Comparison of ENCODE assay signal across 15 mouse cellular contexts in the genomic region with DNA sequence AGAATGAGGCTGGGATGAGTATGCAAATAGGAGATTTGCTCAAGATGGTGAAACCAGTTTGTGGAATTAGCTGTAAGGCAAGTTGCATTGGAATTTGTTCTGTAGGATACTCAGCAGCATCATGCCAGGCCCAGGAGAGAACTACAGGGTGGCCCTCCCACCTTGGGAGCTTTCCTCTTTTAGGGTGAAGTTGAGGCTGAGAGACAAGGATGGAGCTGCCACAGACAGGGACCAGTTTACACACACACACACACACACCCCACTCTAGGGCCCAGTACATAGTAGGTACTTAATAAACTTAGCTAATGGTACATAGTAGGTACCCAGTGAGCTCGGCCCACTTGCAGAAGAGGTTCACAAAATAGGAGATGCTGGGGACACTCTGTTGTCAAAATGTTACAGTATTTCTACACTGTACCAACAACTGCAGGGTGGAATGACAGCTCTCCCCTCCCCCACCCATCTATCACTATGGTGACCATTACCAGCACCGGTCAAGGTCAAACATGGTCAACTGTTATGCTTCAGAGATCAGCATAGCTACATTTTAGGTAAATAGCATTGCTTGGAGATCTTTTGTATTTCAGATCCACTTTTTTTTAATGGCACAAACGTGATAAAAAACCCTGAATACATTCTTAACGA. TPM values are rescaled to one million over a fixed set of nuclear protein-coding genes. Genes with fewer than 3 reads are reported as not detected.
A peak's percentile ranks its signal among the peaks of the same experiment; 100 is the strongest.
DNase-seq lines count a peak whose midpoint lies in the region; ATAC-seq and TF ChIP-seq lines count a peak whose summit lies in the region.
"Had no signal": no experiment of that assay in that cellular context is flagged by ENCODE, and none has a peak within 500 bp of the region (broad histone marks: within the 10 kb centered on the region; RNA-seq: fewer than 3 reads in every experiment).

No protein-coding gene starts in this region.

- no peak for TF ChIP-seq POLR2A in ES-Bruce4 (IDR thresholded peaks at IDR 0.05; ENCODE audit: insufficient read depth, low read length)
- no peak for TF ChIP-seq POLR2A in cortical plate, adult 2 months (IDR thresholded peaks at IDR 0.05; ENCODE audit: extremely low read depth, insufficient read depth, low read length)

- H3K4me2 ChIP-seq in hindbrain, embryonic 11.5 days (replicated peaks; ENCODE audit: low read depth, low read length) = no peak overlapping the region
- no peak overlapping the region for H3K4me2 ChIP-seq in liver, embryonic 16.5 days (ENCODE audit: low read depth, low read length)
- H3K4me2 ChIP-seq: neural tube, embryonic 12.5 days had no signal

- no peak for TF ChIP-seq CTCF in ES-Bruce4 (IDR thresholded peaks at IDR 0.05; ENCODE audit: low read depth, low read length)
- TF ChIP-seq CTCF in cortical plate, adult 2 months (IDR thresholded peaks at IDR 0.05; ENCODE audit: extremely low read depth, insufficient read depth, low read length) = no peak

- H3K27me3 ChIP-seq in hindbrain, embryonic 11.5 days (ENCODE audit: control insufficient read depth, insufficient read depth, low read length) = no peaks in the 10 kb centered on the region
- H3K27me3 ChIP-seq in hindbrain, embryonic 10.5 days (ENCODE audit: insufficient read depth, poor library complexity, severe bottlenecking) = no peaks in the 10 kb centered on the region
- H3K27me3 ChIP-seq in ES-Bruce4 (ENCODE audit: control insufficient read depth, insufficient read depth, low read length, poor library complexity, severe bottlenecking) = no peaks in the 10 kb centered on the region
- no peaks in the 10 kb centered on the region for H3K27me3 ChIP-seq in liver, embryonic 16.5 days (ENCODE audit: control insufficient read depth, insufficient read depth, low read depth, low read length)
- H3K27me3 ChIP-seq: neural tube, embryonic 12.5 days had no signal

- peak; percentile 71 for ATAC-seq in hindbrain, embryonic 11.5 days (ENCODE audit: low FRiP score)
- ATAC-seq in liver, embryonic 16.5 days (ENCODE audit: low read depth) = 0 out of 2 replicates have a peak, but pooled peaks have one; percentile 60

- TF ChIP-seq EP300 in ES-Bruce4 (IDR thresholded peaks at IDR 0.05; ENCODE audit: insufficient read depth, low read depth, low read length) = no peak

- H3K4me1 ChIP-seq in hindbrain, embryonic 11.5 days (replicated peaks; ENCODE audit: control insufficient read depth, insufficient read depth, low read length) = no peaks in the 10 kb centered on the region
- peaks cover 9% of the 10 kb centered on the region; the same call in 1 of the 2 replicates for H3K4me1 ChIP-seq in hindbrain, embryonic 10.5 days (replicated peaks)
- H3K4me1 ChIP-seq in ES-Bruce4 (ENCODE audit: control insufficient read depth, insufficient read depth, low read length) = peaks cover 16% of the 10 kb centered on the region
- H3K4me1 ChIP-seq in cortical plate, adult 2 months (ENCODE audit: control insufficient read depth, insufficient read depth, low read length) = no peaks in the 10 kb centered on the region
- no peaks in the 10 kb centered on the region for H3K4me1 ChIP-seq in liver, embryonic 16.5 days (ENCODE audit: control insufficient read depth, low read depth, low read length)
- H3K4me1 ChIP-seq: neural tube, embryonic 12.5 days had no signal

- WGBS in hindbrain, embryonic 11.5 days = 65% methylated on average over 4 of the region's 4 CpGs
- WGBS in hindbrain, embryonic 10.5 days = 73% methylated on average over 4 of the region's 4 CpGs
- WGBS in liver, embryonic 16.5 days (ENCODE audit: insufficient replicate concordance) = 51% methylated on average over 4 of the region's 4 CpGs

- no peaks in the 10 kb centered on the region for H3K9me3 ChIP-seq in hindbrain, embryonic 11.5 days (ENCODE audit: control insufficient read depth, low read length)
- H3K9me3 ChIP-seq in hindbrain, embryonic 10.5 days = no peaks in the 10 kb centered on the region
- no peaks in the 10 kb centered on the region for H3K9me3 ChIP-seq in ES-Bruce4 (replicated peaks; ENCODE audit: control insufficient read depth, insufficient read depth, low read length, poor library complexity, severe bottlenecking)
- no peaks in the 10 kb centered on the region for H3K9me3 ChIP-seq in liver, embryonic 16.5 days (replicated peaks; ENCODE audit: control insufficient read depth, low read length)
- H3K9me3 ChIP-seq: neural tube, embryonic 12.5 days had no signal

- H3K4me3 ChIP-seq in hindbrain, embryonic 11.5 days (ENCODE audit: low read depth, low read length) = no peak overlapping the region
- H3K4me3 ChIP-seq in hindbrain, embryonic 10.5 days = no peak overlapping the region
- no peak overlapping the region for H3K4me3 ChIP-seq in ES-Bruce4 (ENCODE audit: low read depth, low read length)
- H3K4me3 ChIP-seq in cortical plate, adult 2 months (ENCODE audit: insufficient read depth, low read length) = no peak overlapping the region
- no peak overlapping the region for H3K4me3 ChIP-seq in liver, embryonic 16.5 days (ENCODE audit: low read depth, low read length)
- H3K4me3 ChIP-seq: heart, adult 2 months; neural tube, embryonic 12.5 days had no signal

- H3K27ac ChIP-seq in hindbrain, embryonic 11.5 days (ENCODE audit: low read depth, low read length) = no peak overlapping the region
- H3K27ac ChIP-seq in hindbrain, embryonic 10.5 days = no peak overlapping the region
- H3K27ac ChIP-seq in ES-Bruce4 (ENCODE audit: insufficient read depth, low read length) = peak overlapping the region; percentile 90
- H3K27ac ChIP-seq in cortical plate, adult 2 months (ENCODE audit: insufficient read depth, low read length) = peak overlapping the region; percentile 5; the same call in 1 of the 2 replicates
- no peak overlapping the region for H3K27ac ChIP-seq in liver, embryonic 16.5 days (ENCODE audit: low read length)
- H3K27ac ChIP-seq: heart, adult 2 months; neural tube, embryonic 12.5 days had no signal

- H3K9ac ChIP-seq in hindbrain, embryonic 11.5 days (ENCODE audit: low read depth, low read length) = no peak overlapping the region
- H3K9ac ChIP-seq in ES-Bruce4 (ENCODE audit: low read depth, poor library complexity, severe bottlenecking) = no peak overlapping the region
- H3K9ac ChIP-seq in liver, embryonic 16.5 days (ENCODE audit: low read depth, low read length) = no peak overlapping the region
- H3K9ac ChIP-seq: neural tube, embryonic 12.5 days had no signal

- DNase-seq in hindbrain, embryonic 11.5 days (ENCODE audit: low spot score) = peak; percentile 45
- no peak for DNase-seq in hindbrain, embryonic 10.5 days (ENCODE audit: low spot score)
- DNase-seq in urinary bladder, adult 2 months (ENCODE audit: low spot score) = no peak
- DNase-seq in cerebellum, adult 8-10 months = no peak
- no peak for DNase-seq in cerebellum, adult 11 months
- DNase-seq: adrenal gland, postnatal 25 days; cerebellum, adult 11-12 months; heart, adult 2 months; heart, postnatal 14 days; lung, adult 2 months; thymus, postnatal 4 days had no signal

- no peaks in the 10 kb centered on the region for H3K36me3 ChIP-seq in hindbrain, embryonic 11.5 days (ENCODE audit: control insufficient read depth, insufficient read depth, low read length)
- H3K36me3 ChIP-seq in hindbrain, embryonic 10.5 days = no peaks in the 10 kb centered on the region
- no peaks in the 10 kb centered on the region for H3K36me3 ChIP-seq in ES-Bruce4 (ENCODE audit: control insufficient read depth, insufficient read depth, low read length, poor library complexity, severe bottlenecking)
- H3K36me3 ChIP-seq in liver, embryonic 16.5 days (ENCODE audit: control insufficient read depth, insufficient read depth) = no peaks in the 10 kb centered on the region
- H3K36me3 ChIP-seq: neural tube, embryonic 12.5 days had no signal

RNA-seq across cellular contexts. Expression of gene Ywhaq, which starts 21.4 kb away (rescaled TPM):
- 1,238 and 1,304 TPM in 2 replicates for polyA plus RNA-seq in hindbrain, embryonic 11.5 days (2014; fragmentation: Nextera tagmentation; extraction: Ambion mirVana)
- polyA plus RNA-seq in hindbrain, embryonic 10.5 days (2016; fragmentation: Nextera tagmentation; extraction: Ambion mirVana) = 1,017 and 1,052 TPM in 2 replicates
- 384 and 400 TPM in 2 replicates for polyA plus RNA-seq in ES-Bruce4 (2011; ENCODE audit: insufficient read depth, insufficient read length, low read depth, missing spikeins)
- 330 and 331 TPM in 2 replicates for polyA plus RNA-seq in cortical plate, adult 2 months (2012; rRNA removed)
- 161 and 182 TPM in 2 replicates for polyA plus RNA-seq in liver, embryonic 16.5 days (2015; fragmentation: Nextera tagmentation; extraction: Ambion mirVana)
- polyA plus RNA-seq in urinary bladder, adult 2 months (2012; rRNA removed) = 195 and 205 TPM in 2 replicates

Comparison
In these comparisons a context has a peak if more than half of its experiments do, and no peak if none do; other contexts are left out.
1. H3K27ac ChIP-seq: peak in ES-Bruce4 (single experiment) and cortical plate, adult 2 months (single experiment); none in hindbrain, embryonic 11.5 days (single experiment), hindbrain, embryonic 10.5 days (single experiment) and liver, embryonic 16.5 days (single experiment).